Mouse (Mus musculus) adrenal gland, adult 10 weeks (tissue): ENCODE data around the gene Pim2. TPM values are rescaled to one million over a fixed set of nuclear protein-coding genes. Genes with fewer than 3 reads are reported as not detected.

ENCODE experiments used
- polyA plus RNA-seq: library from polyadenylated mRNA; stranded (reverse); fragments of 350-450 nt; fragmentation: Illumina TruSeq; extraction: RNeasy Lipid Tissue Mini Kit (QIAGEN cat#74804); gene quantifications from one replicate; pipeline ENCODE4 v1.2.3, GENCODE M21; 2014; ENCODE audit warnings: low read depth, low replicate concordance

The Pim2 gene
- polyA plus RNA-seq, result 9.1 TPM

DNA sequence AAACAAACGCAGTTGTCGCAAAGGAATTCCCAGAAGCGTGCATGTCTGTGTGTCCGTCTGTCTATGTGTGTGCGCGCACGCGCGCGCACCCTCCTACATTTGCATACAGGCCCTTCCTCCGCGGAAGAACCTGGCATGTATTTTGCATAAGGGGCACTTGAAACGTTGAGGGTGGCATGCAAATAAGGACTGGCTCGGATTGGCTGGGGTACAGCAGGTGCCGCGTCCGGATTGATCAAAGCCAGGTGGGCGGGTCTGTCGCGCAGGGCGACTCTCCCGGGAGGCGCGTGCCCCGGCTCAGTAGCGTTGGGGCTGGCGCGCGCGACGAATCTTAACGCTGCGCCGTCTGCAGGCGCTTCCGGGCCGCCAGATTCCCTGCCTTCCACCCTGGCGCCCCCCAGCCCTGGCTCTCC is at the start of gene Pim2:
Gene Pim2 (plus strand): TSS at position 256 of the 413 bp plus-strand sequence.

DNA sequence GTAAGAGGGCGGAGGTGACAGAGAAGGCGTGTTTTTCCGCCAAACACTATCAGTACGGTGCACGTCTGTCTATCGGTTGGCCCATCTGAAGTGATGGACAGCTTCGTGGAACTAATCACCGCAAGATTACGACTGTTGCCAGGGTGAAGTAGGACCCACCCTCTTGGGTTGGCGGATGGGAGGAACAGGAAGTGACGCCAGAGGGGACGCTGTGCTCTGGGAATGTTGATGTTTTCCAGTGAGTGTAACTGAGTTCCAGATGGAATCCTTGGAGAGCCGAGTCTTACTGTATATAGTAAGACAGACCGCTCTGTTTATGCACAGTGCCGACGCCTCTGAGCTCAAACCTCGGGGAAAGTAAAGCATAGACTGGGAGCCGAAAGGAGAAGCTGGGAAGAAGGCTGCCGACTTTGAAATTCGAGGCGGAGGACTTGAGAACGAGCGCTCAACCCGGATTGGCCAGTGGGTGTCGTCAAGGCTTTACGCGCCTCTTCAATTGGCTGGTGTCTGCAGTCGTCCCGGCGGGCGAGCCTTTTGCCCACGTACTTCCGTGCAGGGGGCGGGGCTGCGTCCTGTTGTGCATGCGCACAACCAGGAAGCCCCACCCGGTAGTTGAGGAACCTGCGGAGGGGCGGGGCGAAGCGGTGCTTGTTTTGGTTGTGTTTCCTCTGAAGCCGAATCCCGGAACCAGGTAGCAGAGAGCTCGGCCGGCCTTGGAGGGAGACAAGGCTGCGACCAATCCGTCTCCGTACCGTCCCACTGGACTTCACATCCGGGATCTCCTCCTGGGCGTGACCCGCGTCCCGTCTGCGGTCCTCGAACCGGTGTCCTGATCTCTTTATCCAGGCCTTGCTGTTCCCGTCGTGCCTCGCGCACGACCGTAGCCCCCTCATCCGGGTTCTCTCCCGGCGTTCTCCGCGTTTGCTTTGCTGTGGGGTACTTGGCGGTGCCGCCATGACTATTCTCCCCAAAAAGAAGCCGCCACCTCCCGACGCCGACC is 36.6 kb upstream of the Pim2 start, which contains the start of gene Otud5:
Gene Otud5 (plus strand): TSS at position 202 of the 1,000 bp plus-strand sequence.

DNA sequence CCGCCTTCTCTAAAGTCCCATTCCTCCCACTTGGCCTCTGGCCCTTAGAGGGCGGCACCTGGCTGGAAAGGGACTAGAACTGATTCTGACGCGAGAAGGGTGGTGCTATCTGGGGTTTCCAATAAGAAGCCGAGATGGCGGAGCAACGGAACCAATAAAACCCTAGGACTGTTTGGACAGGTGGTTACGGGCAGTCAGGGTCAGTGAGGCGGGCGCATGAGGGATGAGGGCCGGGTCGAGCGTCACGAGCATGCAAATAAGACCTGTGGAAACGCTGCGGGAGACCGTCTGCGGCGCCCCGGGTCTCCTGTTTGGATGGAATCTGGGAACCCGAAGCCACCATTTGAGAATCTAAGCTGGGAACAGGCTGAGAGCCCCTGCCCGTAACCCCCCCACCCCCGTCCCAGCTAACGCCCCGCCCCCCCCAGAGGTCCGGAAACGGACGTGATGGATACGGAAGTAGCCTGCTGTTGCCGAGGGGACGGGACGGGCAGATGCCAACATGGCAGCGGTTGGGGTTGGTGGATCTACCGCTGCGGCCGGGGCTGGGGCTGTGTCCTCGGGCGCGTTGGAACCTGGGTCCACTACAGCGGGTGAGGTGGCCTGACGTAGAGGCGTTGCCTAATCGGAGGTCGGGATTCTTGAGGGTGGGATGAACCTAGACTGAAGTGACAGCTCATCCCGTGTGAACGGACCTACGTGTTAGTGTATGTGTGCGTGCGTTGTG is 5.9 kb downstream of the Pim2 start, which contains the start of gene Slc35a2:
Gene Slc35a2 (plus strand): TSS at position 188 of the 727 bp plus-strand sequence.

DNA sequence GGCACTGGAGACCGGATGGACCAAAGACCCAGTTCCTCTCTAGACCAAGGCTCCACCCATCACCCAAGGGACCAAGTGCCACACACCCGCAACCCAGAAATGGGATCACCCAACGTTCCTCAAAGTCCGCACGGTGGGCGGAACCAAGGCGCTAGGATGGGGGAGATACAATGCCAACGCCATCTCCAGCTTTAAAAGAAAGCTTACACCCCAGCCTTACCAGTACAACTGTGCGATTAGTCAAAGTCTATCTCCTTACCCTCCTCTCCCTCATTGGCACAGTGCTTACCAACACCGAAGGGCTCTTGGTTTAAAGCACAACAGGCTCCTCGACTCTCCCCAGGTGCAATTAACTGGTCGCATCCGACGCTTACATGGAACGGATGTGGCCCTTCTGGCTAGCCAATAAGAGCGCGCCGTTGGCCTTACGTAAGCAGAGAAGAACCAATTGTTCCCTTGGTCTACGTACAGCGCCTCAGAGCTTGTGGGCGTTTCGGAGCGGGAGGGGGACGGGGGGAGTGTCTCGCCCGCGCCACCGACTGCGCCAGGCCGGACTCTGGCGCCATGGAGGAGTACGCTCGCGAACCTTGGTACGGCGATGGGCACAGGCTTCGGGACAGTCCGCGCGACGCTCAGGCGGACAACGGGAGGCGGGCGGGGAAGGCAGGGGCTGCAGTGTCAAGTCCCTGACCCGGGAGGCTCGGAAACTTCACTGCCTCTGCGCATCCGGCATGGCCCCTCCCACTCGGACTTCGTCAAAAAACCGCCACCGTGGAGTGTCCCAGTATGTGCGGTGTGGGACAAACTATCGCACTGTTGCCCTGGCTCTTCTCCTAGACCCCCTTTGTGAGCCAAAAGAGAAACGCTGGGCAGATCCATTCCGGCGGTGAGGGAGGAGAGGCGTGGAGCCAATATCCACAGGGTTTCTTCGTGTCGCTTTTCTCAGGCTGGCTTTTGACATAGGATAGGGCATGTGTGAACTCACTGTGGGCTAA is 21.1 kb downstream of the Pim2 start, which contains the start of the genes Pqbp1 and Timm17b:
Gene Pqbp1 (minus strand): TSS at position 390 of the 995 bp plus-strand sequence.
Gene Timm17b (plus strand): TSS at position 478 of the 995 bp plus-strand sequence.

DNA sequence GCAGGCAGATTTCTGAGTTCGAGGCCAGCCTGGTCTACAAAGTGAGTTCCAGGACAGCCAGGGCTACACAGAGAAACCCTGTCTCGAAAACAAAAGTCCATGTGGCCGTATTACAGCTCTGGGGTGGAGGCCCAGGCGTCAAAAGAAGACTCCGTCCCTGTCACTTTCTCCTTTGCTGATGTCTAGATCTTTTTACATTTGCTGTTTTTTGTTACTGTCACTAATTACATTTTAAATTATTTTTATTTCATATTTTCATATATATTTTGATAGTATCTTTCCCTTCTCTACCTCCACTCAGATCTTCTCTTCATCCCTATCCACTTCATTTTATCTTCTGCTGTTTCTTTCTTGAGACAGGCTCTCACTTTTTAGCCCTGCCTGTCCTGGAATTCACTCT is 29.7 kb downstream of the Pim2 start, which contains the start of gene Gm10491:
Gene Gm10491 (minus strand): TSS at position 101 of the 400 bp plus-strand sequence.

DNA sequence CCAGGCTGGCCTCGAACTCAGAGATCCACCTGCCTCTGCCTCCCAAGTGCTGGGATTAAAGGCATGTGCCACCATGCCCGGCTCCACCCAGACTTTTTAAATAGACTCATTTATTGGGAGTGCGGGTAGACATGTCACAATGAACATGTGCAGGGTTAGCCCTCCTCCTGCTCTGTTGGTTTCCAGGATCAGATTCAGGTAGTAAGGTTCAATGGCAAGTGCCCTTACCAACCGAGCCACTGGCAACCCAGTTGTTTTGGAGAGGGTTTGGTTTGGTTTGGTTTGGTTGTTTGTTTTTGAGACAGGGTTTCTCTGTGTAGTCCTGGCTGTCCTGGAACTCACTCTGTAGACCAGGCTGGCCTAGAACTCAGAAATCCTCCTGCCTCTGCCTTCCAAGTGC is 31.2 kb downstream of the Pim2 start, which contains the start of gene Gm10490:
Gene Gm10490 (plus strand): TSS at position 301 of the 400 bp plus-strand sequence.

DNA sequence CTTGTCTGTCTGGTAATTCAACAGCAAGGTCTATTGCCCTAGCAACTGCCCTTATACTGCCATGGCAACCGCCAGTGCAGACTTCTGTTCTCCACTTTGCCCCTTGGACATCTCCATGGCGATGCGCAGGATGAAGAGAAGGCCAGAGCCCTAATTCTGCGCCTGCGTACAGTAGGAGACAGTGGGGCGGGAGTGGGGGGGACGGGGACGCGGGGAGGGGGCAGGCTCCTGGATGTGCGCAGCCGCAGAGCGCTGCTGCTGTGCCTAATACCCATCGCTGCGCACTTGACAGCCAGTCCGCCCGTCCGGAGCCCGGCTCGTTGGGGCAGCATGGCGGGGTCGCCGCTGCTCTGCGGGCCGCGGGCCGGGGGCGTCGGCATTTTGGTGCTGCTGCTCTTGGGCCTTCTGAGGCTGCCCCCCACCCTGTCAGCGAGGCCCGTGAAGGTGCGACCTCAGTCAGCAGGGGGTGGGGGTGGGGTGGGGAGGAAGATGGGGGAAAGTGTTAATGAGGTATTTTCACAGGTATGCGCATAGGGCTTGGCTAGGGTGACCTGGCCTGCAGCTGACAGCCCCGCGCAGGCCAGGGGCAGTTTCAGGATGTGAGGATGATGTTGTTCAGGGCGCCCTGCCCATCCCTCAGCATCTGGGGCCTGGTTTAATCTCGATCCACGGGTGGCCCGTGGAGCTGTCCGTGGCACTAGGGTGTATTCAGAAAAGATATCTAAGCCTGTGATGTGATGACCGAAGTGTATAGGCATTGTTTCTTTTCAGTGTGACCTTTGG is 41.7 kb downstream of the Pim2 start, which contains the start of gene Pcsk1n:
Gene Pcsk1n (plus strand): TSS at position 222 of the 783 bp plus-strand sequence.

DNA sequence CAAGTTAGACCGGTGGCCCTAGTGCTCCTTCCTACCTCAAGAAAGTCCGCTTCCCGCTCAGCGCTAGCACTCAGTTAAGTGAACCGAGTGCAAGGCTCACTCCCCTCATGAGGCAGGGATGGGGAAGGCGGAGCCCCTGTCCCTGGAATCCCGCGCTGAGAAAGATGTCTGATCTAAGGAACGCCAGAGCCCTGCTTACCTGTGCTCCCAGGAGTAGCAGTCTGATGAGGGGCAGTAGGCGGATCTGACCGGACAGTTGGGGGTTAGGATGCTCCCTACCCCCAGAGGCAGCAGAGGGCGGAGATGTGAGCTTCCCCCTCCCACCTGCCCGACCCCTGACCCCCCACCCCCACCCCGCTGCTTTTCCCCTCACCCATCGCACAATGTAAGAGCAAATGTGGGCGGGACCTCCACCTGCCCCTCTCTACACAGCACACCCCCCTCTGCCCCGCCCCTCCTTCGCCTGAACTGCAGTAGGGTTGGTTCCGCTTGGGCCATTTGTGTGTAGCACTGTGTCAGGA is 50.3 kb downstream of the Pim2 start, which contains the start of gene Eras:
Gene Eras (minus strand): TSS at position 338 of the 521 bp plus-strand sequence.

Other genes starting within 250 kb of the Pim2 start
- gene Syp, start 239.8 kb upstream of the Pim2 start, polyA plus RNA-seq, result 14.8 TPM
- 5.5 TPM for gene Prickle3, start 221.0 kb upstream of the Pim2 start, polyA plus RNA-seq
- 55.3 TPM for gene Plp2, start 206.9 kb upstream of the Pim2 start, polyA plus RNA-seq
- 0.29 TPM for gene Magix, start 197.0 kb upstream of the Pim2 start, polyA plus RNA-seq
- gene Gpkow, start 181.1 kb upstream of the Pim2 start, polyA plus RNA-seq, result 96.3 TPM
- 9.0 TPM for gene Wdr45, start 163.9 kb upstream of the Pim2 start, polyA plus RNA-seq
- not detected for gene Gm45208, start 156.0 kb upstream of the Pim2 start, polyA plus RNA-seq
- gene Praf2, start 149.8 kb upstream of the Pim2 start, polyA plus RNA-seq, result 8.2 TPM
- 0.23 TPM for gene Ccdc120, start 127.4 kb upstream of the Pim2 start, polyA plus RNA-seq
- gene Tfe3, start 115.7 kb upstream of the Pim2 start, polyA plus RNA-seq, result 10.4 TPM
- gene Gripap1, start 88.5 kb upstream of the Pim2 start, polyA plus RNA-seq, result 28.3 TPM
- 1.5 TPM for gene Kcnd1, start 56.0 kb upstream of the Pim2 start, polyA plus RNA-seq
- gene Otud5, start 36.9 kb upstream of the Pim2 start, polyA plus RNA-seq, result 35.6 TPM
- gene Slc35a2, start 5.8 kb downstream of the Pim2 start, polyA plus RNA-seq, result 7.2 TPM
- 45.8 TPM for gene Pqbp1, start 21.0 kb downstream of the Pim2 start, polyA plus RNA-seq
- gene Timm17b, start 21.1 kb downstream of the Pim2 start, polyA plus RNA-seq, result 7.5 TPM
- not detected for gene Gm10491, start 29.6 kb downstream of the Pim2 start, polyA plus RNA-seq
- gene Gm10490, start 31.3 kb downstream of the Pim2 start, polyA plus RNA-seq, result not detected
- gene Pcsk1n, start 41.6 kb downstream of the Pim2 start, polyA plus RNA-seq, result not detected
- not detected for gene Eras, start 50.3 kb downstream of the Pim2 start, polyA plus RNA-seq
- gene Hdac6, start 69.6 kb downstream of the Pim2 start, polyA plus RNA-seq, result 1.9 TPM
- gene Gata1, start 99.8 kb downstream of the Pim2 start, polyA plus RNA-seq, result not detected
- not detected for gene Glod5, start 140.2 kb downstream of the Pim2 start, polyA plus RNA-seq
- 7.9 TPM for gene Suv39h1, start 196.5 kb downstream of the Pim2 start, polyA plus RNA-seq
- gene Was, start 212.2 kb downstream of the Pim2 start, polyA plus RNA-seq, result 0.64 TPM